Mouse (Mus musculus) skeletal muscle tissue, adult 2 months (tissue): ENCODE measurements around the gene Klhl18.
A peak's percentile ranks its signal among the peaks of the same experiment; 100 is the strongest.
"Not testable (repeated sequence)": the region's sequence is repeated elsewhere in the genome, so short reads cannot be mapped to it uniquely, and the experiment has no call there.

Experiments used
- DNase-seq: peaks from one replicate; pipeline ENCODE4 v3.0.0-alpha.2; 2012; ENCODE audit warnings: low read depth, low spot score

Gene Klhl18

GRCm38 (mm10) chr9:110419511-110420112, 56.9 kb downstream of the Klhl18 start, which contains the start of gene Ngp:
Ngp (plus strand) TSS chr9:110419747.
- DNase-seq, result no peak

- no peak for DNase-seq
These were observed 62.7 kb downstream of the Klhl18 start for GRCm38 (mm10) chr9:110413785-110414184.

DNA sequence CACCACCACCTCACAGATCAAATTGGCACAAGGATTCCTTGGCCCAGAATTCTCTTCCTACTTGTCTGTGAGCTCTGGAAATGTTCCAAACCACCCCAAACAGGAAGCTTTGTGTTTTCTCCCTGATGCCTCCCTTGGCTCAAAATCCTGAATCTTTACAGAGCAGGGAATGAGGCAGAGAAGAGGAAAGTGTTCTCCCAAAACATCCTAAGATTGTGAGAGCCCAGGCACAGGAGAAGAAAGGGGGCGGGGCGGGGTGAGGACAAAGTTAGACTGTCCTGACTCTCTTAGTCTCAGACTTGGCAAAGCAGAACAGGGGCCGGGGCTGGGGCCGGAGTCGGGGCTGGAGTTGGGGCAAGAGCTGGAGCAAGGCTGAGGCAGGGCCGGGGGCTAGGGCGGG, 63.6 kb downstream of the Klhl18 start:
- DNase-seq, result no peak

DNA sequence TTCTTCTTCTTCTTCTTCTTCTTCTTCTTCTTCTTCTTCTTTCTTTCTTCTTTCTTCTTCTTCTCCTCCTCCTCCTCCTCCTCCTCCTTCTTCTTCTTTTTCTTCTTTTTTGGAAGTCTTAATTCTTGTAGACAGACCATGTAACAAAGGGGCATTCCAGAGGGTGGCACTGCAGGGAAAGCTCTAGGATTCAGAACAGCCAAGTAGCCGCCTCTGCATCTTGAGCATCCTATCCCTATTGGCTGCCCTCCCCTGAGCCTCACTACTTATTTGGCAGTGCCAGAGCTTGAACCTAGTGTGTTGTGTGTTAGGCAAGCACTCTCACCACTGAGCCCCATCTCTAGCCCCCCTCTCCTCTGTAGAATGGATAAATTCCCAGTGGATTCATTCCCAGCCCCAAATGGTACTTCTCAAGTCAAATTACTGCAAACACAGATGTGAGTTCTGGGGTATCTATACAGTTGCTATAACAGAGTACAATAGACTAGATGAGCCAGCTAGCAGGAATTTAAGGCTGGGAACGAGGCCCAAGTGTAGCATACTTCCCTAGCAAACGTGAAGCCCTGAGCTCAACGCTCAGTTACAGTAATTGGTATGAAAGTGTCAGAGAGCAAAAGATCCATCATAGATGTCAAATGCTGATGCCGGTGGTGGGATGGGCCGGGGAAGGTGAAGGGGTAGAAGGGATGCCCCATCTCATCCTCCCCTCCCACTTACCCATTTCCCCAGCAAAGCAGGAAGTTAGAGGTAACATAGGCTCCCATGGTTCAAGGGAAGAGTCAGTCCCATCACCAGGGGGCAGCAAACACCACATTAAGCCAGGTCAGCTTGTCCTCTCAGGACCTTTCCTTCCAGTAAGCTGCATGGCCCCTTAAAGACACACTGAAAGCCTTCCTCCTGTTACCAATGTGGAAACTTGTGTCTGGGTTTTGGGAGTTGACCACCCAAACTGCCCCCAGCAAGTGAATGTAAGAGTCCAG, 65.3 kb downstream of the Klhl18 start:
- peak; percentile 73 for DNase-seq

DNA sequence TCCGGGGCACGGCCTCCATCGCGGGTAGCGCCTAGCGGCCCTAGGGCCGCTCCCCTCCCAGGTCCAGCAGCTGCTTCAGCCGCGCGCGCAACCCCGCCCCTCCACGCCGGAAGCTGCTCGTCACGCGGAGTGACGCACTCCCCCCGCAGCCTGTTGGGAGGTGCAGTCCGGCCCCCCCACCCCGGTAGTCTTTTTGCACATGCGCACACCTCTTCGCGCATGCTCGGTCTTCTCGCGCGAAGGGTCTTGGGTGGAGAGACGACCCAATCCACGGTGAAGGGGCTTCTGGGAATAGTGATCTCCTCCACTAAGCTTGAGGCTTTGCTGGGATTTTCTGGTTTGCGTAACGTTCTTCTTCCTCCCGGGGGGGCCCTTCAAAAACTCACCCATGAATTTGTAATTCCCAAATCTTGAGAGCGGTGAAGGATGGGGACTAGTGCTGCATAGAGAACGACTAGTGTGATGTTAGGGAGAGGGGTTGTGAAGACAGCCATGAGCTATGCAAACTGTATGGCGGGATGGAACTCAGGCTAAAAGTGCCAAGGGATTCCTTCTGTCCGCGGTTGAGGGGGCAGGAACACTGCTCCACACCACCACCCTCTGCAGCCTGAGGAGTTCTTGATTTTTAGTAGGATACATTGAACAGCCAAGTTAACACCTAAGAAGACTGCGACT, 68.3 kb downstream of the Klhl18 start, which contains the start of gene Ptpn23:
Ptpn23 (minus strand) TSS at position 115 of the 675 bp plus-strand sequence.
- peak; percentile 99 for DNase-seq

DNA sequence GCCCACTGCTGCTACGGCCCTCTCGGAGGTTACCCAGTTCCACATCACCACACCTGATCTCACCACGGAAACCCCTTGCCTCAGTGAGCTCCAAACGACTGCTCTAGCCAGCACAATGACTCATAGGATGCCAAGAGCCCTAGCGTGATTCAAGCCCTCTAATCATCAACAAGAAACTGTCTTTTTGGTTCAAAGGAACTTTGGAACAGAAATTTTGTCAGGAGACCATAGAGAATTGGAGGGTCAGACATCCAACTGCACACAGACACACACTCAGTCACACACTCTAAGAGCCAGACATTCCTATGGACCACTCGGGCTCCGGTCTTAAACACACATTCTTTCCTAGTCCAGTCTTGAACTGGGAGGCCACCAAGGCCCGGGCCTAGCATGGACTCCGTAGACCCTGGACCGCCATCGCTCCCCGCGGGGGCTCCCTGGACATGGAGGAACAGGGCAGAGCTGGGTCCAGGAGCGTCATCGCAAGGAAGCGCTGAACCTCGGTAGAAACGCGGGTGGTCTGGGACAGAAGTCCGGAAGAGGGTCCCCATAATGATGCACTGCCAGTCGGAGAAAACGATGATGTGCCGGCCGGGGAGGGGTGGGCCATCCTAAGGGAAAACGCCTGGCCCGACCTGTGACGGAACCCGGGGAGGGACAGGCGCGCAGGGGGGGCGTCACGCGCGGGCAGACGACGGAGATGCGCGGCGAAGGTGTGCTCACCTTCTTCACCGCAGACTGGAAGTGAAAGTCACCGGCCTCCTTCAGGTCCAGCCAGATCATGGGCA, 69.0 kb downstream of the Klhl18 start:
- DNase-seq, result peak; percentile 22

DNA sequence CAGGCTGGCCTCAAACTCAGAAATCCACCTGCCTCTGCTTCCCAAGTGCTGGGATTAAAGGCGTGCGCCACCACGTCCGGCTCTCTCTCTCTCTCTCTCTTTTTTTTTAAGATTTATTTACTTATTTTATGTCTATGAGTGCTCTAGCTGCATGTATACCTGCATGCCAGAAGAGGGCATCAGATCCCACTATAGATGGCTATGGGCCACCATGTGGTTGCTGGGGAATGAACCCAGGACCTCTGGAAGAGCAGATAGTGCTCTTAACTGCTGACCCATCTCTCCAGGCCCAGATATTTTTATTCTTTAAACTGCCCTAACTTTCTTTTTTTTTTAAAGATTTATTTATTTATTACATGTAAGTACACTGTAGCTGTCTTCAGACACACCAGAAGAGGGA, 73.3 kb downstream of the Klhl18 start:
- DNase-seq, result not testable (repeated sequence)

DNA sequence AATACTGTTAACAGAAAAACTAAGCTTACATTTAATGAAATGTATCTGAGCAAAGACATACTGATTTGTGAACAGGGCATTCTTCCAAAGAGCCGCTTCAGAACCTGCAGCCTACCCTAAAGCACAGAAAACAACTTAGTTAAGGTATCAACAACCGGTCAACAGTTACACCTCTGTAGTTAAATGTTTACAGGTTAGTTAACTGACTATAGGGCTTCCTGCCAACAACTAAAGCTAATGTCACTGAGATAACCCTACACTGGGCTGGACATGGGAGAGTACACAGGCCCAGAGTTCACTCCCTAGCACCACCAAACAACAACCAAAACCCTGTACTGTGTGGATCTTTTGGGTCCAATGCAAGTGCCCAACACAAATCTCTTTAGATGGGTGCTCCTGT, 73.8 kb downstream of the Klhl18 start:
- DNase-seq, result no peak

- DNase-seq, result no peak
These were observed 75.8 kb downstream of the Klhl18 start for GRCm38 (mm10) chr9:110400650-110401049.

- DNase-seq, result no peak
These were observed 83.2 kb downstream of the Klhl18 start for GRCm38 (mm10) chr9:110393295-110393694.

DNA sequence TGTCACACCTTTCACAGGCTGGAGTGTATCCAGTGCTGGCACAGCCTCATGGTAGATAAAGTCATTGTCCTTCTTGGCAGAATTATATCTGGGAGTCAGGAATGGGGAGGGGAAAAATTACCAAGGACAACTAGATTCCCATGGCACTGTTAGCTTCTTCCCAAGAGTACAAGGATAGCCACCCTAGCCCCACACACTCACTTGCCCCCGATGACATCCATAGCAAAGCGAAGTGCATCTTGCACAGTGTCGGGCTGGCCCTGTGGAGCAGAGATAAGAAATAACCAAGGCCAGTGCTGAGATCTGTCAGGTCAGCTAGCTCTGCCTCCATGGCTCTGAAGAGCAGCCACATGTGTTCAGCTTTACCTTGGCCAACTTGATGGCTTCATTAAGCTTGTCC, 85.7 kb downstream of the Klhl18 start:
- no peak for DNase-seq

DNA sequence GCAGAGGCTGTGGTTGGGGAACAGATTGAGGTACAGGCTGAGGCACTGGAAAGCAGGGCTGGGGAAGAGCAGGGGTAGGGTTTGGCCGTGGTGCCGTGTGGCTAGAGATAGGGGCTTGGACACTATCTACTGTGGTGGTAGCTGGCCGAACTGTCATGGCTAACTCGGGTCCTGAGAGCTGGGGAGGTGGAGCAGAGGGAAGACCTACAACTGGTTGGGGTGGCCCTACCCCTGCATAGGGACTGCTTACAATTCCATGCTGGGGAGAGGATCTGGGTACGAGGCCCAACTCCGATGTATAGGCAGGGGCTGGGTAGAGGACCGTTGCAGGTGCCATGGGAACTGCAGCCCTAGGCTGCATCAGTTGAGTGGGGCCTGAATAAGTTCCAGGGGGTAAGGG, 88.5 kb downstream of the Klhl18 start:
- DNase-seq, result no peak

GRCm38 (mm10) chr9:110384369-110384929, 92.0 kb downstream of the Klhl18 start:
- DNase-seq, result no peak

DNA sequence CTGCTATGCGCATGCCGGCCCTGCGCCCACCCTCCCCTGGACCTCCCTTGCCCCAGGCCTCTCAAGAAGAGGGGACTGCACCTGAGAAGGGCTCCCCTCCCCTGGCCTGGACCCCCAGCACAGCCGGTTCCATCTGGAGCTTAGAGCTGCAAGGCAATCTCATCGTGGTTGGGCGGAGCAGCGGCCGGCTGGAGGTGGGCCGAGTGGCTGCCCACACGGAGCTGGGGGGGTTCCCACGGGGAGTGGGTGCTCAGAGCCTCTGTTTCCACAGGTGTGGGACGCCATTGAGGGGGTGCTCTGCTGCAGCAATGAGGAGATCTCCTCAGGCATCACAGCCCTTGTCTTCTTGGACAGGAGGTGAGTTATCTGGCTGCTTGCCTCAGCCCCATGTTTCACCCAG, 95.2 kb downstream of the Klhl18 start:
- DNase-seq, result no peak

GRCm38 (mm10) chr9:110380662-110381061, 95.8 kb downstream of the Klhl18 start:
- no peak for DNase-seq

DNA sequence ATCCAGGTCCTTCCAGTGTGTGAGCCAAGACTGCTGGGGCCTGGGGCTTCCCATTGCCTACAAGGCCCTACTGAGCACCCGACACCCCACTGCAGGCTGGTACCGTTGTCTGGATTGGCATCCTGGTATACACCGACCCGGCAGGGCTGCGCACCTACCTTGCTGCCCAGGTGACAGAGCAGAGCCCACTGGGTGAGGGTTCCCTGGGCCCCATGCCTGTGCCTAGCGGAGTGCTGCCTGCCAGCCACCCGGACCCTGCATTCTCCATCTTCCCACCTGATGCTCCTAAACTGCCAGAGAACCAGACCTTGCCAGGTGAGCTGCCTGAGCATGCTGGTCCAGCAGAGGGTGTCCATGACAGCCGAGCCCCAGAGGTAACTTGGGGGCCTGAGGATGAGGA, 97.1 kb downstream of the Klhl18 start:
- DNase-seq, result no peak

DNA sequence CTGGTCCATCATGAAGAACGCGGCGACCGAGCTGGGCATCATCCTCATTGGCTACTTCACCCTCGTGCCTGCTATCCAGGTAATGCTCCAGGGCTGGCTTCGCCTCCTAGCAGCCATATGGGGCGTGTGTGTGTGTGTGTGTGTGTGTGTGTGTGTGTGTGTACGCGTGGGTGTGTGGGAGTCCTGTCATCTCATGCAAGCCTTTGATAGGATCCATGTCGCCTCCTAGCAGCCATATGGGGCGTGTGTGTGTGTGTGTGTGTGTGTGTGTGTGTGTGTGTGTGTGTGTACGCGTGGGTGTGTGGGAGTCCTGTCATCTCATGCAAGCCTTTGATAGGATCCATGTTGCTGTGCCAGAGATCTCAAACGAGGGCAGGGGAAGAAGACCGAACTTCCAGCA, 98.8 kb downstream of the Klhl18 start:
- not testable (repeated sequence) for DNase-seq
